Mouse (Mus musculus): ENCODE results near the gene Gabpb2. TPM values are rescaled to one million over a fixed set of nuclear protein-coding genes. Genes with fewer than 3 reads are reported as not detected.

Gene Gabpb2
- polyA plus RNA-seq, 1 experiment from 2014 or later: 10.8 TPM

- 1% methylated on average over 16 of the region's 16 CpGs for WGBS
- Histone ChIP-seq H3K36me3 (ENCODE audit: control insufficient read depth, insufficient read depth, low read length) (peaks cover 3% of the 10 kb centered on the region; the same call in 1 of the 2 replicates), H3K27me3 (ENCODE audit: control insufficient read depth, insufficient read depth, low read length) (peaks cover 34% of the 10 kb centered on the region), H3K4me3 (ENCODE audit: low read depth, low read length) (no peak overlapping the region), H3K4me1 (replicated peaks; ENCODE audit: control insufficient read depth, insufficient read depth, low read length) (peaks cover 7% of the 10 kb centered on the region), H3K9me3 (ENCODE audit: control insufficient read depth, low read length) (no peaks in the 10 kb centered on the region), H3K9ac (ENCODE audit: low read length) (no peak overlapping the region), H3K4me2 (ENCODE audit: low read depth, low read length, severe bottlenecking) (no peak overlapping the region), H3K27ac (ENCODE audit: low read depth, low read length) (no peak overlapping the region)
- ATAC-seq (replicated peaks; ENCODE audit: low FRiP score) (peak; percentile 55), DNase-seq (ENCODE audit: low spot score) (peak; percentile 92)
These were observed 43.6 kb downstream of the Gabpb2 start for GRCm38 (mm10) chr3:95174011-95174592.

GRCm38 (mm10) chr3:95173256-95173949 is 44.3 kb downstream of the Gabpb2 start:
- peaks cover 34% of the 10 kb centered on the region for H3K27me3 ChIP-seq (ENCODE audit: control insufficient read depth, insufficient read depth, low read length)
- no peaks in the 10 kb centered on the region for H3K9me3 ChIP-seq (ENCODE audit: control insufficient read depth, low read length)
- peaks cover 7% of the 10 kb centered on the region for H3K4me1 ChIP-seq (replicated peaks; ENCODE audit: control insufficient read depth, insufficient read depth, low read length)
- peak; percentile 62 for DNase-seq (ENCODE audit: low spot score)
- peak overlapping the region; percentile 38 for H3K4me2 ChIP-seq (ENCODE audit: low read depth, low read length, severe bottlenecking)
- peak overlapping the region; percentile 29 for H3K9ac ChIP-seq (ENCODE audit: low read length)
- H3K4me3 ChIP-seq (ENCODE audit: low read depth, low read length): peak overlapping the region; percentile 22
- no peak overlapping the region for H3K27ac ChIP-seq (ENCODE audit: low read depth, low read length)
- 3% methylated on average over 58 of the region's 58 CpGs for WGBS
- ATAC-seq (replicated peaks; ENCODE audit: low FRiP score): peak; percentile 24; the same call in 1 of the 2 replicates
- H3K36me3 ChIP-seq (ENCODE audit: control insufficient read depth, insufficient read depth, low read length): peaks cover 3% of the 10 kb centered on the region; the same call in 1 of the 2 replicates

DNA sequence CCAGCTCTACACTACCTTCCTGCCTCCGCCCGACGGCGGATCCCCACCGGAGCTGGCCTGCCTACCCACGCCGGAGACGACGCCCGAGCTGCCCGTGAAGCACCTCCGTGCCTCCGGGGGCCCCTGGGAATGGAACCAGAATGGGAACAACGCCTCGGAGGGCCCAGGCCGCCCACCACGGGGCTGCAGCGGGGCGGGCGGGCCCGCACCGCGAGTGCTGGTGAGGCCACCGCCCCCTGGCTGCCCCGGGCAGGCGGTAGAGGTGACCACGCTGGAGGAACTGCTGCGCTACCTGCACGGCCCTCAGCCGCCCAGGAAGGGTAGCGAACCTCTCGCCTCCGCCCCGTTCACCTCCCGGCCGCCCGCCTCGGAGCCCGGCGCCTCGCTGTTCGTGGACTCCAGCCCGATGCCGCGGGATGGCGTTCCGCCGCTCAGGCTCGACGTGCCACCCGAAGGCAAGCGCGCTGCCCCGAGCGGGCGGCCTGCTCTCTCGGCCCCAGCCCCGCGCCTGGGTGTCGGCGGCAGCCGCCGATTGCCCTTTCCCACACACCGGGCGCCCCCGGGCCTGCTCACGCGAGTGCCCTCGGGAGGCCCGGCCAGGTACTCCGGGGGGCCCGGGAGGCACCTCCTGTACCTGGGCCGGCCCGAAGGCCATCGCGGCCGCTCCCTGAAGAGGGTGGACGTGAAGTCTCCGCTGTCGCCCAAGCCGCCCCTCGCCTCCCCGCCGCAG is 45.0 kb downstream of the Gabpb2 start:
- peaks cover 3% of the 10 kb centered on the region; the same call in 1 of the 2 replicates for H3K36me3 ChIP-seq (ENCODE audit: control insufficient read depth, insufficient read depth, low read length)
- DNase-seq (ENCODE audit: low spot score) (peak; percentile 64), ATAC-seq (replicated peaks; ENCODE audit: low FRiP score) (0 out of 2 replicates have a peak, but pooled peaks have one; percentile 41)
- no peak overlapping the region for H3K9ac ChIP-seq (ENCODE audit: low read length)
- peaks cover 7% of the 10 kb centered on the region for H3K4me1 ChIP-seq (replicated peaks; ENCODE audit: control insufficient read depth, insufficient read depth, low read length)
- H3K4me2 ChIP-seq (ENCODE audit: low read depth, low read length, severe bottlenecking): 0 out of 2 replicates have a peak overlapping the region, but pooled peaks have one; percentile 11
- no peak overlapping the region for H3K27ac ChIP-seq (ENCODE audit: low read depth, low read length)
- H3K27me3 ChIP-seq (ENCODE audit: control insufficient read depth, insufficient read depth, low read length): peaks cover 34% of the 10 kb centered on the region
- peak overlapping the region; percentile 22; the same call in 1 of the 2 replicates for H3K4me3 ChIP-seq (ENCODE audit: low read depth, low read length)
- whole genome bisulfite sequencing: 10% methylated on average over 80 of the region's 84 CpGs
- H3K9me3 ChIP-seq (ENCODE audit: control insufficient read depth, low read length): no peaks in the 10 kb centered on the region

DNA sequence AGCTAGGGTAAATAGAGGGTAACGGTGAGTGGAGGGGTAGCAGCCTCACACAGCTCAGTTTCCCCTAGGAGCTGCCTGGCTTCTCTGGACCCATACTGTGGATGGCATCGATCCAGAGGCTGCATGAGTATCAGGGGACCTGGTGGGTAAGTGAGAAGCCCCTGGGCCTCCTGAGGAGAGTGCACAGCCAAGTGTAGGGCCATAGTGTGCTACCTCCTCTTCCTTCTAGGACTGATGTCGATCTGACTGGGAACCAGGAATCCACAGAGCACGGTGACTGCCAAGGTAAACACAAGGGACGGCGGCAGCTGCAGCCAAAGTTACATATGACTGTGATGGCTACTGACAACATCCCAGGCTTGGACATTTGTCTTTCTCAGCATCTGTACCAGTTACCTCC is 46.6 kb downstream of the Gabpb2 start:
- no peak overlapping the region for H3K9ac ChIP-seq (ENCODE audit: low read length)
- 83% methylated on average over 6 of the region's 6 CpGs for WGBS
- no peak overlapping the region for H3K4me3 ChIP-seq (ENCODE audit: low read depth, low read length)
- peaks cover 3% of the 10 kb centered on the region; the same call in 1 of the 2 replicates for H3K36me3 ChIP-seq (ENCODE audit: control insufficient read depth, insufficient read depth, low read length)
- ATAC-seq (replicated peaks; ENCODE audit: low FRiP score) (no peak), DNase-seq (ENCODE audit: low spot score) (no peak)
- H3K27me3 ChIP-seq (ENCODE audit: control insufficient read depth, insufficient read depth, low read length): peaks cover 34% of the 10 kb centered on the region
- peaks cover 7% of the 10 kb centered on the region for H3K4me1 ChIP-seq (replicated peaks; ENCODE audit: control insufficient read depth, insufficient read depth, low read length)
- H3K4me2 ChIP-seq (ENCODE audit: low read depth, low read length, severe bottlenecking): no peak overlapping the region
- no peak overlapping the region for H3K27ac ChIP-seq (ENCODE audit: low read depth, low read length)
- no peaks in the 10 kb centered on the region for H3K9me3 ChIP-seq (ENCODE audit: control insufficient read depth, low read length)

GRCm38 (mm10) chr3:95169996-95170395 is 47.7 kb downstream of the Gabpb2 start:
- Histone ChIP-seq H3K4me3 (ENCODE audit: low read depth, low read length) (no peak overlapping the region), H3K4me2 (ENCODE audit: low read depth, low read length, severe bottlenecking) (no peak overlapping the region), H3K4me1 (replicated peaks; ENCODE audit: control insufficient read depth, insufficient read depth, low read length) (peaks cover 7% of the 10 kb centered on the region), H3K27me3 (ENCODE audit: control insufficient read depth, insufficient read depth, low read length) (peaks cover 34% of the 10 kb centered on the region), H3K9ac (ENCODE audit: low read length) (no peak overlapping the region), H3K27ac (ENCODE audit: low read depth, low read length) (no peak overlapping the region), H3K9me3 (ENCODE audit: control insufficient read depth, low read length) (no peaks in the 10 kb centered on the region), H3K36me3 (ENCODE audit: control insufficient read depth, insufficient read depth, low read length) (peaks cover 3% of the 10 kb centered on the region; the same call in 1 of the 2 replicates)
- no peak for ATAC-seq (replicated peaks; ENCODE audit: low FRiP score)
- no peak for DNase-seq (ENCODE audit: low spot score)
- 87% methylated on average over 10 of the region's 10 CpGs for WGBS

GRCm38 (mm10) chr3:95164840-95165239 is 52.9 kb downstream of the Gabpb2 start:
- DNase-seq (ENCODE audit: low spot score) (no peak), ATAC-seq (replicated peaks; ENCODE audit: low FRiP score) (no peak)
- no peaks in the 10 kb centered on the region for H3K36me3 ChIP-seq (ENCODE audit: control insufficient read depth, insufficient read depth, low read length)
- WGBS: 85% methylated on average over 5 of the region's 5 CpGs
- H3K9me3 ChIP-seq (ENCODE audit: control insufficient read depth, low read length): no peaks in the 10 kb centered on the region
- H3K4me3 ChIP-seq (ENCODE audit: low read depth, low read length): no peak overlapping the region
- H3K4me1 ChIP-seq (replicated peaks; ENCODE audit: control insufficient read depth, insufficient read depth, low read length): peaks cover 5% of the 10 kb centered on the region
- no peak overlapping the region for H3K9ac ChIP-seq (ENCODE audit: low read length)
- H3K27me3 ChIP-seq (ENCODE audit: control insufficient read depth, insufficient read depth, low read length): peaks cover 3% of the 10 kb centered on the region; the same call in 1 of the 2 replicates
- H3K27ac ChIP-seq (ENCODE audit: low read depth, low read length): no peak overlapping the region
- H3K4me2 ChIP-seq (ENCODE audit: low read depth, low read length, severe bottlenecking): no peak overlapping the region

- Histone ChIP-seq H3K36me3 (ENCODE audit: control insufficient read depth, insufficient read depth, low read length) (no peaks in the 10 kb centered on the region), H3K9me3 (ENCODE audit: control insufficient read depth, low read length) (no peaks in the 10 kb centered on the region), H3K9ac (ENCODE audit: low read length) (no peak overlapping the region), H3K4me2 (ENCODE audit: low read depth, low read length, severe bottlenecking) (no peak overlapping the region), H3K27me3 (ENCODE audit: control insufficient read depth, insufficient read depth, low read length) (peaks cover 5% of the 10 kb centered on the region; the same call in 1 of the 2 replicates), H3K27ac (ENCODE audit: low read depth, low read length) (no peak overlapping the region), H3K4me1 (replicated peaks; ENCODE audit: control insufficient read depth, insufficient read depth, low read length) (peaks cover 10% of the 10 kb centered on the region), H3K4me3 (ENCODE audit: low read depth, low read length) (no peak overlapping the region)
- no peak for DNase-seq (ENCODE audit: low spot score)
- ATAC-seq (replicated peaks; ENCODE audit: low FRiP score): no peak
- 59% methylated on average over 5 of the region's 5 CpGs for WGBS
These were observed 53.5 kb downstream of the Gabpb2 start for GRCm38 (mm10) chr3:95164256-95164550.

GRCm38 (mm10) chr3:95163419-95164255 is 54.1 kb downstream of the Gabpb2 start:
- peaks cover 7% of the 10 kb centered on the region; the same call in 1 of the 2 replicates for H3K27me3 ChIP-seq (ENCODE audit: control insufficient read depth, insufficient read depth, low read length)
- no peak overlapping the region for H3K27ac ChIP-seq (ENCODE audit: low read depth, low read length)
- no peaks in the 10 kb centered on the region for H3K36me3 ChIP-seq (ENCODE audit: control insufficient read depth, insufficient read depth, low read length)
- WGBS: 70% methylated on average over 11 of the region's 11 CpGs
- peaks cover 10% of the 10 kb centered on the region for H3K4me1 ChIP-seq (replicated peaks; ENCODE audit: control insufficient read depth, insufficient read depth, low read length)
- H3K9me3 ChIP-seq (ENCODE audit: control insufficient read depth, low read length): no peaks in the 10 kb centered on the region
- ATAC-seq (replicated peaks; ENCODE audit: low FRiP score): no peak
- no peak for DNase-seq (ENCODE audit: low spot score)
- H3K9ac ChIP-seq (ENCODE audit: low read length): no peak overlapping the region
- no peak overlapping the region for H3K4me3 ChIP-seq (ENCODE audit: low read depth, low read length)
- no peak overlapping the region for H3K4me2 ChIP-seq (ENCODE audit: low read depth, low read length, severe bottlenecking)

Measured in forebrain, embryonic 11.5 days (tissue).